Mouse (Mus musculus) heart, postnatal 0 days (tissue): ENCODE results near the gene Kcnn4. TPM values are rescaled to one million over a fixed set of nuclear protein-coding genes. Genes with fewer than 3 reads are reported as not detected.

Source experiments
- ATAC-seq: fragments of 200-750 bp; cut with Nextera tagmentation; 2 replicates; pipeline ENCODE4 v1.8.0; 2017; ENCODE audit warnings: low read depth, moderate number of reproducible peaks, moderate library complexity; ENCODE audit not compliant: insufficient read depth
- DNase-seq: peaks from one replicate; pipeline ENCODE4 v3.0.0-alpha.2; 2016; ENCODE audit warnings: low spot score
- H3K27ac ChIP-seq: fragments of 300-500 bp; sonication (generic); 2 replicates; pipeline ENCODE4 v1.5.1; 2014; ENCODE audit warnings: low read depth, mild to moderate bottlenecking
- H3K27me3 ChIP-seq: fragments of 300-500 bp; sonication (generic); 2 replicates; pipeline ENCODE4 v1.6.1; 2014; ENCODE audit warnings: low read length, mixed read lengths; ENCODE audit not compliant: control insufficient read depth, insufficient read depth
- H3K36me3 ChIP-seq: fragments of 300-500 bp; sonication (generic); replicated peaks from 2 replicates; pipeline ENCODE4 v1.6.1; 2014; ENCODE audit warnings: low read length, mixed read lengths; ENCODE audit not compliant: control insufficient read depth, insufficient read depth
- H3K4me1 ChIP-seq: fragments of 300-500 bp; sonication (generic); 2 replicates; pipeline ENCODE4 v1.6.1; 2014; ENCODE audit warnings: antibody characterized with exemption; ENCODE audit not compliant: control insufficient read depth, insufficient read depth
- H3K4me2 ChIP-seq: fragments of 300-500 bp; sonication (generic); 2 replicates; pipeline ENCODE4 v1.6.1; 2014; ENCODE audit warnings: low read depth, mild to moderate bottlenecking, low read length, moderate library complexity
- H3K4me3 ChIP-seq: fragments of 300-500 bp; sonication (generic); 2 replicates; pipeline ENCODE4 v1.5.1; 2014; ENCODE audit warnings: low read depth, low read length
- H3K9ac ChIP-seq: fragments of 300-500 bp; sonication (generic); replicated peaks from 2 replicates; pipeline ENCODE4 v1.6.1; 2014; ENCODE audit warnings: low read depth, low read length, mixed read lengths
- H3K9me3 ChIP-seq: fragments of 300-500 bp; sonication (generic); replicated peaks from 2 replicates; pipeline ENCODE4 v1.6.1; 2016; ENCODE audit warnings: low read length; ENCODE audit not compliant: control insufficient read depth
- CTCF ChIP-seq: IDR thresholded peaks from 2 replicates; pipeline ENCODE4 v1.5.1; 2016; ENCODE audit warnings: antibody characterized with exemption, control low read depth, low read depth
- EP300 ChIP-seq: IDR thresholded peaks from 2 replicates; pipeline ENCODE4 v1.6.1; 2016; ENCODE audit warnings: antibody characterized with exemption, low read depth
- WGBS: fragments of 180-500 bp; shearing (Covaris S2); extraction: QIAGEN DNeasy Blood & Tissue Kit; methylation state at CpG from one replicate; pipeline ENCODE4 v1.1.7; 2014; 5-methylcytosine and 5-hydroxymethylcytosine counted together
- polyA plus RNA-seq: library from polyadenylated mRNA; unstranded; fragments of >200 nt; fragmentation: Nextera tagmentation; extraction: Ambion mirVana; gene quantifications from 2 replicates; pipeline ENCODE4 v1.2.1, GENCODE M21; 2015
- total RNA-seq: library from RNA; depleted of rRNA; stranded (reverse); fragments of >200 nt; gene quantifications from 2 replicates; pipeline ENCODE4 v1.2.3, GENCODE M21; 2014; ENCODE audit warnings: low replicate concordance

The Kcnn4 gene
- total and polyA plus RNA-seq, 2 experiments from 2014 or later: 0.69 to 0.98 TPM

DNA sequence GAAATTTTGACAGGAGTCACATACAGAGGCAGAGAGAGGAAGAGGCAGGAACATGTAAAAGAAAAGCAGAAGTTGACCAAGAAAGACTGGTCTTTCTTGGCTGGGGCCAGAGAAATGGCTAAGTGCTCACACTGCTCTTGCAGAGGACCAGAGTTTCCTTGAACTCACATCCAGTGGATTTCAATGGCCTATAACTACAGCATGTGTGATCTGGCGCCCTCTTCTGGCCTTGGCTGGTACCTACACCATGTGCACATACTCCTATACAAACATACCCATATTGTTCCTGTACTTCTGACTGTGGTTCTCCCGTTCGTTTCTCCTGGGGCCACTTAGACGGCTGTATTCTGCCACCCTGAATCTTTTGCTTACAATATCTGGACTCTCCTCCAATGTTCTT lies 9.1 kb upstream of the Kcnn4 start:
- 53% methylated on average over 4 of the region's 4 CpGs for WGBS
- H3K36me3 ChIP-seq: no peaks in the 10 kb centered on the region
- ATAC-seq: no peak
- DNase-seq: no peak
- H3K9me3 ChIP-seq: no peaks in the 10 kb centered on the region
- TF ChIP-seq EP300: no peak
- no peaks in the 10 kb centered on the region for H3K4me1 ChIP-seq
- no peaks in the 10 kb centered on the region for H3K27me3 ChIP-seq
- no peak overlapping the region for H3K4me2 ChIP-seq
- no peak overlapping the region for H3K27ac ChIP-seq
- no peak overlapping the region for H3K9ac ChIP-seq
- no peak overlapping the region for H3K4me3 ChIP-seq

DNA sequence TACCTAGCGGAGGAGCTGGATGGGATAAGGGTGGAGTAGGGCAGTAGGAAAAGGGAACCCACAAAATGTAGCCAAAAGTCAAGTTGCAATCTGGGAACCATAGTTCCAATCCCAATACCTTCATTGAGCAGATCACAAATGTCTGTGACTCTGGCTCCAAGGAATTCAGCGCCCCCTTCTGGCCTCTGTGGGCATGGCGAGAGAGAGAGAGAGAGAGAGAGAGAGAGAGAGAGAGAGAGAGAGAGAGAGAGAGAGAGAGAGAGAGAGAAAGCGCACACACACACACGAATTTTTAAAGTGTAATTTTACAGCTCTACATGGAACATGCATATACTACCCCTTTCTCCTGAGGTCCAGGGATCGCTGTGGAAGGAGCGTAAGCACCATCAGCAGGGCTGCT lies 6.8 kb upstream of the Kcnn4 start:
- Histone ChIP-seq H3K4me1 (no peaks in the 10 kb centered on the region), H3K4me2 (no peak overlapping the region), H3K27ac (no peak overlapping the region), H3K4me3 (no peak overlapping the region), H3K36me3 (no peaks in the 10 kb centered on the region), H3K9ac (no peak overlapping the region), H3K9me3 (no peaks in the 10 kb centered on the region), H3K27me3 (no peaks in the 10 kb centered on the region)
- WGBS: 27% methylated on average over 6 of the region's 7 CpGs
- DNase-seq (no peak), ATAC-seq (no peak)
- TF ChIP-seq CTCF (peak; percentile 21; the same call in 1 of the 2 replicates), EP300 (no peak)

DNA sequence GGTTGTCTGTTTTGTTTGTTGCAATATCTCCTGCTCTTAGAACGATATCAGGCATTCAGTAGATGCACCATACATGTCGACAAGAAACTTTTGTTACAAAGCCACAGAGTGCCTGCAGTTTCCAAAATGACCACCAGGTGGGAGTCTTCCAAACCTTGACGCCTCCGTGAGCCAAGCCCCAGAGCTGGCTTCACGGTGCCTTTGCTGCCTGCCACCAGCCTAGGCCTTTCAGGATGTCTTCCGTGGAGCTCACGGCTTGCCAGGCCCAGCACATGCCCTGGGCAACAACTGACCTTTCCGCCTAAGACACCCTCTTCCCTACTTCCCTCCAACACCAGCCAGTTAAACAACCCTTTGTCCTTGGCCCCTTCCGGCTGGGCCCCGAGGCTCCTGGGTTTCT lies 5.2 kb upstream of the Kcnn4 start:
- DNase-seq (peak; percentile 48), ATAC-seq (peak; percentile 70; the same call in 1 of the 2 replicates)

DNA sequence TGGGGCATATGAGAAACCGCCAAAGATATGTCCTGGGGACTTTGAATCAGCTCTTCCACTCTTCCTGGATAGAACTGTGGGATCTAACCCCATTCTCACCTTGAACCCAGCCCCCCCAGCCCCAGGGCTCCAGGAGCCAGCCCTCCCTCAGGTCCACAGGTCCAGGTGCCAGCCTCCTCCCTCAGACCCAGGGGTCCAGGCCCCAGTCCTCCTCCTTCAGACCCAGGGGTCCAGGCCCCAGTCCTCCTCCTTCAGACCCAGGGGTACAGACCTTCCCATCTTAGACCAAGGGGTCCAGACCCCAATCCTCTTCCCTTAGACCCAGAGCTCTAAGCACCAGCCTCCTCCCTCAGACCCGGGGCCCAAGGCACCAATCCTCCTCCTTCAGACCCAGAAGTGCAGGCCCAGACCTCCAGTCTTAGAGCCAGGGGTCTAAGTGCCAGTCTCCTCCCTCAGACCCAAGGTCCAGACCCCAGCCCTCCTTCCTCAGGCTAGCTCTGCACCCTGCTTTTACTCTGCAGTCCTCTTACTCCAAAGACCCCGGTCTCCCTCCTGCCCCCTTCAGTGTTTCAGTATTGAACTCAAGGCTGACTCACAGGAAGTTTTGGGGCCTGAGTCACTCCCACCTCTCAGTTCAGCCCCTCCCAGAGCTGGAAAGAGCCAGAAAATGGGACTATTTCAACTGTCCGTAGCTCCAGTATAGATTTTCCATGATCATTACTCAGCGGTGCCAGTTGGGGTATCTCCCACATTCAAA lies 4.6 kb upstream of the Kcnn4 start:
- Histone ChIP-seq H3K4me3 (no peak overlapping the region), H3K4me1 (no peaks in the 10 kb centered on the region), H3K9ac (no peak overlapping the region), H3K9me3 (no peaks in the 10 kb centered on the region), H3K36me3 (no peaks in the 10 kb centered on the region), H3K27me3 (no peaks in the 10 kb centered on the region), H3K4me2 (no peak overlapping the region), H3K27ac (no peak overlapping the region)
- 45% methylated on average over 5 of the region's 5 CpGs for WGBS
- TF ChIP-seq CTCF: no peak
- no peak for TF ChIP-seq EP300
- ATAC-seq: 0 out of 2 replicates have a peak, but pooled peaks have one; percentile 2
- DNase-seq: no peak

More for the DNA sequence above, 5.2 kb upstream of the Kcnn4 start:
- H3K4me3 ChIP-seq: no peak overlapping the region
- H3K4me1 ChIP-seq: no peaks in the 10 kb centered on the region
- no peaks in the 10 kb centered on the region for H3K27me3 ChIP-seq
- TF ChIP-seq CTCF: peak; percentile 84
- no peak for TF ChIP-seq EP300
- H3K27ac ChIP-seq: no peak overlapping the region
- H3K9me3 ChIP-seq: no peaks in the 10 kb centered on the region
- no peaks in the 10 kb centered on the region for H3K36me3 ChIP-seq
- WGBS: 22% methylated on average over 10 of the region's 10 CpGs
- H3K9ac ChIP-seq: no peak overlapping the region
- no peak overlapping the region for H3K4me2 ChIP-seq

DNA sequence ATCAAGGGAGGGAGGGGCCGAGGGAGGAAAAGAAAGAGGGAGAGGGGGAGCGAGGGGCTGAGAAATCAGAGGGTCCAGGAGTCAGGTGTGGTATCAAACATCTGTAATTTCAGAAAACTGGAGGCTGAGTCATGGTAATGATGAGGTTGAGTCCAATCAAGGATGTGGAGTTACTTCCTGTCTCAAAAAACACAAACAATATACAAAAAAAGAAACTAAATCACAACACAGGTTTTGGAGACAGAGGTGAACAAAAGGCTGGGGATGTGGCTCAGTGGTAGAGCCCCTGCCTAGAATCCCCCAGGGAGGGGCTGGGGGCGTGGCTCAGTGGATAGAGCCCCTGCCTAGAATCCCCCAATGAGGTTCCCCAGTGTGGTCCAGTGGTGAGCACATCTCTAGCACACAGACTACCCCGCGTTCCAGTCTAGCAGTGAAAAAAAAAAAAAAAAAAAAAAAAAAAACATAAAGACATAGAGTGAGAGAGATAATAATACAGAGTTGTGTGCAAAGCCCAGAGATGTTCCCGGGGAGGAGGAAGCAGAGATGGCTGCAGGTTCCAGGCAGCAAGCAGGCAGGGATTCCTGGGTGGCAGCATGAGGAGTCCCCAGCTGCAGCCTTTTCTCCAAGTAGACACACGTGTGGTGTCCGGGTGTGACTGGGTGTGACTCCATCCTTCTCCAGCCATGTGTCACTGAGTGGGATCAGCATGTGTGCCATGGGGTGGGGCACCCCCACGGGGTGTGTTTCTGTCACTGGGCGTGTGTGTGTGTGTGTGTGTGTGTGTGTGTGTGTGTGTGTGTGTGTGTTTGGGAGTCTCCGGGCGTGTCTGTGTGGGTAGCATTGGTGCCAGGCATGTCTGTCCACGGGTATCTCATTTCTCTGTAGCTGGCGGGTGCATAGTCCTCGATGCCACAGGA lies 3.1 kb upstream of the Kcnn4 start:
- Histone ChIP-seq H3K4me1 (no peaks in the 10 kb centered on the region), H3K9ac (no peak overlapping the region), H3K4me2 (no peak overlapping the region), H3K4me3 (no peak overlapping the region), H3K9me3 (no peaks in the 10 kb centered on the region), H3K27ac (no peak overlapping the region), H3K27me3 (no peaks in the 10 kb centered on the region), H3K36me3 (no peaks in the 10 kb centered on the region)
- WGBS: 68% methylated on average over 15 of the region's 15 CpGs
- DNase-seq (no peak), ATAC-seq (no peak)
- TF ChIP-seq EP300 (no peak), CTCF (no peak)
